Mouse (Mus musculus): ENCODE data around the gene Tmem165.

- TF ChIP-seq POLR2A (IDR thresholded peaks at IDR 0.05; ENCODE audit: borderline replicate concordance, extremely low read depth, low read depth, low read length) (no peak), CTCF (IDR thresholded peaks at IDR 0.05; ENCODE audit: insufficient read depth, low read length) (no peak)
These were observed 23.6 kb upstream of the Tmem165 start for GRCm38 (mm10) chr5:76160086-76160485.
